Mouse (Mus musculus): ENCODE measurements at regions not wholly inside any gene's neighbourhood (a gene's known extent, or its start where the extent isn't known, plus 50 kb on each side); places are given as distances from the start of the nearest gene placed in this dataset.
A peak's percentile ranks its signal among the peaks of the same experiment; 100 is the strongest.
"Not testable (repeated sequence)": the region's sequence is repeated elsewhere in the genome, so short reads cannot be mapped to it uniquely, and the experiment has no call there.

GRCm38 (mm10) chr4:67378632-67379031 lies 551.2 kb downstream of the Tlr4 start:
- no peak overlapping the region for H3K4me3 ChIP-seq (replicated peaks)
- H3K27me3 ChIP-seq = no peaks in the 10 kb centered on the region
- H3K9me3 ChIP-seq = no peaks in the 10 kb centered on the region
- no peaks in the 10 kb centered on the region for H3K4me1 ChIP-seq (replicated peaks)
- H3K9ac ChIP-seq (replicated peaks) = no peak overlapping the region
- H3K36me3 ChIP-seq = no peaks in the 10 kb centered on the region
- no peak overlapping the region for H3K27ac ChIP-seq
- 80% methylated on average over 4 of the region's 4 CpGs for WGBS
- no peak overlapping the region for H3K4me2 ChIP-seq
- ATAC-seq (ENCODE audit: insufficient number of reproducible peaks, insufficient read depth, low FRiP score, low TSS enrichment, low read depth) = no peak

- WGBS = 72% methylated on average over 2 of the region's 2 CpGs
- H3K4me3 ChIP-seq (replicated peaks) = no peak overlapping the region
- H3K9me3 ChIP-seq = no peaks in the 10 kb centered on the region
- no peak for ATAC-seq (ENCODE audit: insufficient number of reproducible peaks, insufficient read depth, low FRiP score, low TSS enrichment, low read depth)
- no peaks in the 10 kb centered on the region for H3K36me3 ChIP-seq
- H3K4me2 ChIP-seq = no peak overlapping the region
- no peaks in the 10 kb centered on the region for H3K27me3 ChIP-seq
- no peak overlapping the region for H3K27ac ChIP-seq
- H3K9ac ChIP-seq (replicated peaks) = no peak overlapping the region
- H3K4me1 ChIP-seq (replicated peaks) = no peaks in the 10 kb centered on the region
Observed at GRCm38 (mm10) chr4:67387834-67388233, 560.5 kb downstream of the Tlr4 start.

GRCm38 (mm10) chr4:67402977-67403376 lies 575.6 kb downstream of the Tlr4 start:
- H3K9me3 ChIP-seq = no peaks in the 10 kb centered on the region
- H3K27ac ChIP-seq = no peak overlapping the region
- no peaks in the 10 kb centered on the region for H3K27me3 ChIP-seq
- 90% methylated on average over 4 of the region's 4 CpGs for WGBS
- H3K36me3 ChIP-seq = no peaks in the 10 kb centered on the region
- no peak for ATAC-seq (ENCODE audit: insufficient number of reproducible peaks, insufficient read depth, low FRiP score, low TSS enrichment, low read depth)
- no peak overlapping the region for H3K4me3 ChIP-seq (replicated peaks)
- no peak overlapping the region for H3K4me2 ChIP-seq
- H3K4me1 ChIP-seq (replicated peaks) = no peaks in the 10 kb centered on the region
- H3K9ac ChIP-seq (replicated peaks) = no peak overlapping the region

GRCm38 (mm10) chr4:67424064-67424463 lies 596.7 kb downstream of the Tlr4 start:
- ATAC-seq (ENCODE audit: insufficient number of reproducible peaks, insufficient read depth, low FRiP score, low TSS enrichment, low read depth) = no peak
- Histone ChIP-seq H3K4me2 (no peak overlapping the region), H3K36me3 (no peaks in the 10 kb centered on the region), H3K4me3 (replicated peaks) (no peak overlapping the region), H3K4me1 (replicated peaks) (no peaks in the 10 kb centered on the region), H3K27ac (no peak overlapping the region), H3K27me3 (no peaks in the 10 kb centered on the region), H3K9ac (replicated peaks) (no peak overlapping the region), H3K9me3 (no peaks in the 10 kb centered on the region)
- 59% methylated on average over 1 of the region's 1 CpGs for WGBS

- no peak overlapping the region for H3K27ac ChIP-seq
- H3K9ac ChIP-seq (replicated peaks) = no peak overlapping the region
- H3K9me3 ChIP-seq = no peaks in the 10 kb centered on the region
- H3K4me2 ChIP-seq = no peak overlapping the region
- WGBS = 93% methylated on average over 6 of the region's 6 CpGs
- H3K4me1 ChIP-seq (replicated peaks) = no peaks in the 10 kb centered on the region
- H3K36me3 ChIP-seq = no peaks in the 10 kb centered on the region
- no peak overlapping the region for H3K4me3 ChIP-seq (replicated peaks)
- ATAC-seq (ENCODE audit: insufficient number of reproducible peaks, insufficient read depth, low FRiP score, low TSS enrichment, low read depth) = no peak
- H3K27me3 ChIP-seq = no peaks in the 10 kb centered on the region
Observed at GRCm38 (mm10) chr4:67425712-67426111, 598.3 kb downstream of the Tlr4 start.

GRCm38 (mm10) chr4:67447835-67448234 lies 620.5 kb downstream of the Tlr4 start:
- Histone ChIP-seq H3K27me3 (no peaks in the 10 kb centered on the region), H3K27ac (no peak overlapping the region), H3K4me2 (no peak overlapping the region), H3K9ac (replicated peaks) (no peak overlapping the region), H3K4me3 (replicated peaks) (no peak overlapping the region), H3K9me3 (no peaks in the 10 kb centered on the region), H3K4me1 (replicated peaks) (no peaks in the 10 kb centered on the region), H3K36me3 (no peaks in the 10 kb centered on the region)
- ATAC-seq (ENCODE audit: insufficient number of reproducible peaks, insufficient read depth, low FRiP score, low TSS enrichment, low read depth) = no peak
- 86% methylated on average over 3 of the region's 3 CpGs for WGBS

- WGBS = 99% methylated on average over 2 of the region's 2 CpGs
- H3K4me2 ChIP-seq; H3K36me3 ChIP-seq; H3K4me3 ChIP-seq (replicated peaks); H3K27ac ChIP-seq; H3K9me3 ChIP-seq; H3K27me3 ChIP-seq; H3K9ac ChIP-seq (replicated peaks); ATAC-seq (ENCODE audit: insufficient number of reproducible peaks, insufficient read depth, low FRiP score, low TSS enrichment, low read depth); H3K4me1 ChIP-seq (replicated peaks): not testable (repeated sequence)
Observed at GRCm38 (mm10) chr4:67459871-67460270, 632.5 kb downstream of the Tlr4 start.

- H3K27ac ChIP-seq = no peak overlapping the region
- no peaks in the 10 kb centered on the region for H3K27me3 ChIP-seq
- H3K4me3 ChIP-seq (replicated peaks) = no peak overlapping the region
- H3K9me3 ChIP-seq = no peaks in the 10 kb centered on the region
- no peaks in the 10 kb centered on the region for H3K4me1 ChIP-seq (replicated peaks)
- H3K9ac ChIP-seq (replicated peaks) = no peak overlapping the region
- no peaks in the 10 kb centered on the region for H3K36me3 ChIP-seq
- WGBS = 57% methylated on average over 1 of the region's 1 CpGs
- H3K4me2 ChIP-seq = no peak overlapping the region
- ATAC-seq (ENCODE audit: insufficient number of reproducible peaks, insufficient read depth, low FRiP score, low TSS enrichment, low read depth) = no peak
Observed at GRCm38 (mm10) chr4:67473034-67473433, 645.6 kb downstream of the Tlr4 start.

- H3K4me1 ChIP-seq (replicated peaks) = no peaks in the 10 kb centered on the region
- ATAC-seq (ENCODE audit: insufficient number of reproducible peaks, insufficient read depth, low FRiP score, low TSS enrichment, low read depth) = peak; percentile 63; the same call in 1 of the 2 replicates
- no peaks in the 10 kb centered on the region for H3K9me3 ChIP-seq
- 14% methylated on average over 6 of the region's 6 CpGs for WGBS
- no peaks in the 10 kb centered on the region for H3K36me3 ChIP-seq
- no peak overlapping the region for H3K9ac ChIP-seq (replicated peaks)
- no peak overlapping the region for H3K4me2 ChIP-seq
- H3K27ac ChIP-seq = no peak overlapping the region
- no peaks in the 10 kb centered on the region for H3K27me3 ChIP-seq
- no peak overlapping the region for H3K4me3 ChIP-seq (replicated peaks)
Observed at GRCm38 (mm10) chr4:67477264-67477845, 650.0 kb downstream of the Tlr4 start.

GRCm38 (mm10) chr4:67478081-67478480 lies 650.7 kb downstream of the Tlr4 start:
- no peak overlapping the region for H3K4me2 ChIP-seq
- no peaks in the 10 kb centered on the region for H3K27me3 ChIP-seq
- H3K36me3 ChIP-seq = no peaks in the 10 kb centered on the region
- ATAC-seq (ENCODE audit: insufficient number of reproducible peaks, insufficient read depth, low FRiP score, low TSS enrichment, low read depth) = no peak
- H3K4me3 ChIP-seq (replicated peaks) = no peak overlapping the region
- no peaks in the 10 kb centered on the region for H3K9me3 ChIP-seq
- no peaks in the 10 kb centered on the region for H3K4me1 ChIP-seq (replicated peaks)
- H3K9ac ChIP-seq (replicated peaks) = no peak overlapping the region
- 56% methylated on average over 2 of the region's 2 CpGs for WGBS
- H3K27ac ChIP-seq = no peak overlapping the region

- Histone ChIP-seq H3K36me3 (no peaks in the 10 kb centered on the region), H3K27me3 (no peaks in the 10 kb centered on the region), H3K4me3 (replicated peaks) (no peak overlapping the region), H3K4me1 (replicated peaks) (no peaks in the 10 kb centered on the region), H3K9me3 (no peaks in the 10 kb centered on the region), H3K27ac (no peak overlapping the region), H3K9ac (replicated peaks) (no peak overlapping the region), H3K4me2 (no peak overlapping the region)
- no peak for ATAC-seq (ENCODE audit: insufficient number of reproducible peaks, insufficient read depth, low FRiP score, low TSS enrichment, low read depth)
- 84% methylated on average over 4 of the region's 4 CpGs for WGBS
Observed at GRCm38 (mm10) chr4:67522235-67522634, 694.9 kb downstream of the Tlr4 start.

- Histone ChIP-seq H3K27me3 (no peaks in the 10 kb centered on the region), H3K4me2 (no peak overlapping the region), H3K27ac (no peak overlapping the region), H3K4me1 (replicated peaks) (no peaks in the 10 kb centered on the region), H3K4me3 (replicated peaks) (no peak overlapping the region), H3K9ac (replicated peaks) (no peak overlapping the region), H3K36me3 (no peaks in the 10 kb centered on the region), H3K9me3 (no peaks in the 10 kb centered on the region)
- 50% methylated on average over 2 of the region's 2 CpGs for WGBS
- ATAC-seq (ENCODE audit: insufficient number of reproducible peaks, insufficient read depth, low FRiP score, low TSS enrichment, low read depth) = no peak
Observed at GRCm38 (mm10) chr4:67523158-67523557, 695.8 kb downstream of the Tlr4 start.
